25 mouse cellular contexts compared by ENCODE assay signal in genomic region chr16:93944301-93944700, GRCm38 (mm10).
"Had no signal": no experiment of that assay in that cellular context is flagged by ENCODE, and none has a peak within 500 bp of the region (broad histone marks: within the 10 kb centered on the region; RNA-seq: fewer than 3 reads in every experiment).

No protein-coding gene starts in this region.

- DNase-seq: gastrocnemius, postnatal 14 days; gastrocnemius, postnatal 36 days; heart, adult 11 months; heart, adult 2 months; heart, postnatal 14 days; heart, postnatal 36 days; kidney, adult 11 months; kidney, adult 2 months; kidney, adult 9 months; kidney, postnatal 14 days; kidney, postnatal 36 days; liver had no signal

- H3K9me3 ChIP-seq: heart, embryonic 13.5 days; heart, embryonic 15.5 days; hindbrain, embryonic 13.5 days; hindbrain, embryonic 15.5 days; kidney, embryonic 15.5 days; limb, embryonic 10.5 days; limb, embryonic 12.5 days had no signal

- H3K9ac ChIP-seq: heart, embryonic 13.5 days; heart, embryonic 15.5 days; hindbrain, embryonic 13.5 days; hindbrain, embryonic 15.5 days; kidney, embryonic 15.5 days; limb, embryonic 12.5 days had no signal

- ATAC-seq: hindbrain, postnatal 0 days; intestine, embryonic 16.5 days had no signal

- H3K36me3 ChIP-seq: heart, embryonic 13.5 days; heart, embryonic 15.5 days; hindbrain, embryonic 13.5 days; hindbrain, embryonic 15.5 days; kidney, embryonic 15.5 days; limb, embryonic 10.5 days; limb, embryonic 12.5 days had no signal

- H3K27ac ChIP-seq: heart, adult 2 months; heart, embryonic 13.5 days; heart, embryonic 15.5 days; hindbrain, embryonic 13.5 days; hindbrain, embryonic 15.5 days; hindbrain, postnatal 0 days; kidney, embryonic 15.5 days; kidney, postnatal 0 days; left cerebral cortex, adult 2 months; limb, embryonic 10.5 days; limb, embryonic 12.5 days had no signal

- H3K4me1 ChIP-seq: heart, embryonic 13.5 days; heart, embryonic 15.5 days; hindbrain, embryonic 13.5 days; hindbrain, embryonic 15.5 days had no signal

- H3K4me2 ChIP-seq: heart, embryonic 11.5 days; heart, embryonic 13.5 days; heart, embryonic 15.5 days; hindbrain, embryonic 13.5 days; hindbrain, embryonic 15.5 days; kidney, embryonic 15.5 days; limb, embryonic 12.5 days; liver, embryonic 11.5 days had no signal

- H3K27me3 ChIP-seq: hindbrain, embryonic 15.5 days had no signal

- H3K4me3 ChIP-seq: heart, adult 2 months; heart, embryonic 13.5 days; heart, embryonic 15.5 days; hindbrain, embryonic 13.5 days; hindbrain, embryonic 15.5 days; kidney, embryonic 15.5 days; left cerebral cortex, adult 2 months; limb, embryonic 10.5 days; limb, embryonic 12.5 days had no signal
